Mouse (Mus musculus) heart, postnatal 0 days (tissue): ENCODE results near the gene Shkbp1.

ENCODE experiments used
- CTCF ChIP-seq: IDR thresholded peaks from 2 replicates; pipeline ENCODE4 v1.5.1; 2016; ENCODE audit warnings: antibody characterized with exemption, control low read depth, low read depth
- EP300 ChIP-seq: IDR thresholded peaks from 2 replicates; pipeline ENCODE4 v1.6.1; 2016; ENCODE audit warnings: antibody characterized with exemption, low read depth

- TF ChIP-seq EP300: no peak
- no peak for TF ChIP-seq CTCF
Observed at GRCm38 (mm10) chr7:27311651-27312284, 44.1 kb downstream of the Shkbp1 start.
